Mouse (Mus musculus) lung, postnatal 4 days (tissue): ENCODE measurements around the gene Vav3.

Experiments used
- DNase-seq, 2 experiments: peaks; one replicate each; pipeline ENCODE4 v3.0.0; 2021

Gene Vav3

DNA sequence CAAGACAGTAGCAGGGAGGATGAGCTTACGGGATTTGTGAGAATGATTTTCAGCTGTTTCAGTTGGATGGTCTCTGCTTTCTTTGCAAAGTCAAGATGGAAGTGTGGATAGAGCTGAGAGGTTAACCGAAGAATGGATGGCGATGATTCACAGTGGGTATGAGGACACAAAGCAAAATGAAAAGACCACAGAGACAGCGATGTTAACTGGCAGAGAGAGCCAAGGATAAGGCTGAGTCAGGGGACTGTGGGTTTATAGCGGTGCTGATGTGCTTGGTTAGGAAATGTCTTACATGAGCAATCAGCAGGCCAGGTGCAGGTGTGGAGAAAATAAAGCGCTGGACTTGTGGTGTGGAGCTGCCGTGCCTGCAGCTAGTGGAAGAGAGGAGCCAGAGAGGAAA, 371.3 kb downstream of the Vav3 start:
- no peak for DNase-seq

DNA sequence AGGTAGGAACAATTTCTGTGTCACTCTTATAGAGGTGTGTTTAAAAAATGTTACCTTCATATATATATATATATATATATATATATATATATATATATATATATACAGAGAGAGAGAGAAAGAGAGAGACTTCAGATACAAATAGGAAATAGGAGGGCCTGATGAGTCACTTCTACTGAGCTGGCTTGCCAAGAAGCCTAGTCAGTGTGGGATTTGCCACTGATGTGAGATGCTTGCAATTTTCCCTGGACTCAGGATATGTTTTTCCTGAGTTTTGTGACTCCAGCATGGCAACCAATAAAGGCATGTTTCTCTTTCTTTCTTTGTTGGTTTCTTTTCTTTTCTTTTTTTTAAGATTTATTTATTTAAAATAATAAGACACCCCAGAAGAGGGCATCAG, 374.0 kb downstream of the Vav3 start:
- DNase-seq, result no peak

DNA sequence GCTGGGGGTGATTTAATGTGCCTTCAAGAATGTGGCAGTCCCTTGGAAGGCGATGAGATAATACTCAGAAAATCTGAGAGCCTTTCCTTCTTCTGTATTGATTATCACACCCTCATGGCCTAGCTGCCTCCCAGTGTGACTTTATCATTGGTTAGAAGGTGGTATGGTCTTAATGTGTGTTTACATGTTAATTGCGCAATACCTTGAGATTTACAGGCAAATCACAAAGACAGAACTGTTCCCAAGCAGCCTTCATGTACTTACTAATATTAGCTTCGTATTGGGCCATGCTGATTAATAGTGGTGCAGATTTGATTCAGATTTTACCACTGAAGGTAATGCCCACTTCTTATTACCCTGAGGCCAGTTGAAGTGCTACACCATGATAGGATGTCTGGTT, 381.3 kb downstream of the Vav3 start:
- no peak for DNase-seq

DNA sequence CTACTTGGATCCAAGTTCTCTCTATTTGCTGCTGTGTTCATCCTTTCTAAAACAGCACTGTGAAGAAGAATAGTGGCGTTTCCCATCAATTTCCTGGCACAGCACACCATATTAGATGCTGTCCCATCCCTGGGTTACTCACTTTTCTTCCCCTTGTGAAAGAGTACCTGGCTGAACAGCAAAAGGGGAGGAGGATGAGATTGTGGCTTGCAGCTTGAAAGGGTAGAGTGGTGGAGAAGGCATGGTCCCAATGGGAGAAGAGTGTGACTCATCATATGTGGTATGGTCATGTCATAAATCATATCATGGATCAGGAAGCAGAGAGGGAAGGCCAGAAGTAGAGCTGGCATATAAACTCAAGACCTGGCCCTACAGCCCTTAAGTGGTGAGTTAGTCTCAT, 386.3 kb downstream of the Vav3 start:
- DNase-seq, result no peak

DNA sequence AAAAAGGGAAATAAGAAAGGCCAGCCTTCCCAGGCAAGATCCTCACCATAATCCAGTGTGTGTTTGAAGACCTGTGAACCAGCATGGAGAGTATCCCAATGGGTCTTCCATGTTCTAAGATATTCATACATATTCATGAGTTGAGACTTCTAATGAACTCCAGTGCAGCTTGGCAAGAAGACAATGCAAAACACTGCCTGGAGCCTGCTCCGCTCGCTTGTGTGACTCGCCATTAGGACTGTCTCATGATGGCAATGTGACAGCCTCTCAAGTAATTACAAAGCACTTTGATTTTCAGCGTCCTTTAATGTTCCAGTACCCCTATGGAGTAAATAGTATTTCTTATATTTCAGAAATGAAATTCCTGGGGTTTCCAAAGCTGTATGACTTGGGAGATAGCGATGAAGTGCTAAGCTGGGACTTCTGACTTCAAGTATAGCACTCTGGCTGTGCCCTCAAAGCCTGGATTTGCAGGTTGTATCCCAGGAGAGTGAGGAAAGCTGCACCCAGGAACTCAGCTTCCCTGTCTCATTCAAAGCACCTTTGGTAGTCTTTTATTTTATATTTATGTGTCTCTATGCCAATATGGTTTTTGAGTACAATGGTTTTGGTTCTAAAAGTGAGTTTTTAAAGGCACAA, 391.3 kb downstream of the Vav3 start:
- DNase-seq, result no peak

DNA sequence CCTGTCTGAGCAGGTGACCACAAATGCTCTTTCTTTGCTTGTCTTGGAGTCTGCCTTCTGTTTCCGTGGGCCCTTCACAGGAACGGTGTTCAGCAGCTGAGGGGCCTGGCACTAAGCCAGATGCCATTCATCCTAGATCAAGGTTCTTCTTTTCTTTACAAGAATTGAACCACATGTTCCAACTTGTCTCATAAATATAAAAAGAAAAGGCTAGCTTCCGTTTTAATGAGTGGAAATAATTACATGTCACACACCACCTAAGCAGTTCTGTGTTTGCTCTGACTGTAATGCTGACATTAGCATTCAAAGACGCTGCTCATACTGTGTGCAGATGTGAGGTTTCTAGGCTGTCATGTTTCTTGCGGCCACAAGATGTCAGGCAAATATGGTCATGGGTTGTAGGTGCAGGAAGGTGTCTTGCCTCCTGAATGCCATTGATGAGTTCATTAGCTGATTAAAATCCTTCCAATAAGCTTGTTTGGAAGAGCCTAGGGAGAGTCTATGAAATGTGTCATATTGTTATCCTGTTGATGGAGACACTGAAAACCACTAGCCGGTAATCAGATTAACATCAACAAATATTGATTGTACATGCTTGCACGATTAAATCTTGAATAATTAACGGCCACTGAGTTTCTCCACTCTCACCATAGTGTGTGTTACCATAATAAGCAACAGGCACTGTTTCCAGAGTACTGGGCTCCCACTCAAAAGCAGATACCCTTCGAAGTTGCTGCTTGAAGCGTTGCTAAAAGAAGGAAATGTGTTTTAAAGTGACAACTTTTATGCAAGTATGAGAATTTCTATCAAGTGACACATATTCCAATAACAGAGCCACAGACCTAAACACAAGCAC, 392.1 kb downstream of the Vav3 start:
- DNase-seq, result no peak
